Mouse (Mus musculus): ENCODE results near the gene Kcnq1. TPM values are rescaled to one million over a fixed set of nuclear protein-coding genes. Genes with fewer than 3 reads are reported as not detected.

Kcnq1 gene
- polyA plus RNA-seq, 1 experiment from 2014 or later = 17.8 TPM

DNA sequence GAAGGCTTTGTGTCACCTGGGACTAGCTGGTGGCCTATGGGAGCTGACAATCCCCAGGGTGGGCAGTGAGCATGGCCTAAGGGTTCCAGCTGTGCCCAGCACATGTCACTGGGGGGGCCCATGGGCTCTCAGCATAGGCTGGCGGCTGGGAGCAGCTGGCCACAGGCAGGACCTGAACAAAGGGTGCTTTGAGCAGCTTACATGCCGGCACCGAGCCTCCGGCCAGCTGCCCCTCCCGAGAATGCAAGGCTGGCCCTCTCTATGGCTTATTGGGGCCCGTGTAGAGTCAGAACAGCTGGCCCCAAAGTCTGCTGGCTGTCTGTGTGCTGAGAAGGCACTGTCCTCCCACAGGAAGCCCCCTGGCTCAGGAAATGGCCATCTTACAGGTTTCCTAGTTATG lies 68.5 kb downstream of the Kcnq1 start:
- DNase-seq (ENCODE audit: low spot score) = peak; percentile 27
- no peaks in the 10 kb centered on the region for H3K27me3 ChIP-seq (ENCODE audit: control insufficient read depth, insufficient read depth, low read length)
- H3K36me3 ChIP-seq (ENCODE audit: control insufficient read depth, insufficient read depth, low read length) = no peaks in the 10 kb centered on the region
- no peak overlapping the region for H3K4me2 ChIP-seq (replicated peaks; ENCODE audit: low read depth)
- no peak overlapping the region for H3K9ac ChIP-seq (ENCODE audit: low read length)
- H3K9me3 ChIP-seq (ENCODE audit: control insufficient read depth, low read length) = no peaks in the 10 kb centered on the region
- H3K27ac ChIP-seq (replicated peaks) = no peak overlapping the region; the same call in 1 of the 2 replicates
- 52% methylated on average over 6 of the region's 6 CpGs for WGBS
- H3K4me3 ChIP-seq (ENCODE audit: low read depth, low read length) = no peak overlapping the region
- ATAC-seq (ENCODE audit: low FRiP score, low TSS enrichment) = peak; percentile 43
- no peaks in the 10 kb centered on the region for H3K4me1 ChIP-seq (replicated peaks; ENCODE audit: control insufficient read depth, insufficient read depth)
- TF ChIP-seq CTCF (IDR thresholded peaks at IDR 0.05; ENCODE audit: low read depth) (no peak), EP300 (optimal IDR thresholded peaks at IDR 0.05) (no peak)

DNA sequence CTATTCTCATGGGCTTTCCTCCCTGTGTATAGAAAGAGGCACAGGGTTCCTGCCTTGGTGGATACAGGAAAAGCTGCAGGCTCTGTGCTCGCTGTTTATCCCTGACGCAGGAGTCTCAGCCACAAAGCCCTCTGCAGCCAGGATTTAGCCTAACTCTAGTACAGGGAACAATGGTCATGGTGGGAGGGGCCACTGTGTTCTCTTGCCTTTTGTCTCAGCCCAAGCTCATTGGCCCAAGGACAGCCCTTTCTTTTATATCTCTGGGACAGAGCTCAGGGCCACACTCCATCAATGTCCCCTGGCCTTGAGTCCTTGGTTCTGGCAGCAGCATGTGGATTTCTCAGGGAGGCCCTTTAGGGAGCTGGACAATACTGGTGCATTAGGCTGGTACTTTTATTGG lies 72.7 kb downstream of the Kcnq1 start:
- 60% methylated on average over 2 of the region's 2 CpGs for WGBS
- TF ChIP-seq CTCF (IDR thresholded peaks at IDR 0.05; ENCODE audit: low read depth) (no peak), EP300 (optimal IDR thresholded peaks at IDR 0.05) (no peak)

DNA sequence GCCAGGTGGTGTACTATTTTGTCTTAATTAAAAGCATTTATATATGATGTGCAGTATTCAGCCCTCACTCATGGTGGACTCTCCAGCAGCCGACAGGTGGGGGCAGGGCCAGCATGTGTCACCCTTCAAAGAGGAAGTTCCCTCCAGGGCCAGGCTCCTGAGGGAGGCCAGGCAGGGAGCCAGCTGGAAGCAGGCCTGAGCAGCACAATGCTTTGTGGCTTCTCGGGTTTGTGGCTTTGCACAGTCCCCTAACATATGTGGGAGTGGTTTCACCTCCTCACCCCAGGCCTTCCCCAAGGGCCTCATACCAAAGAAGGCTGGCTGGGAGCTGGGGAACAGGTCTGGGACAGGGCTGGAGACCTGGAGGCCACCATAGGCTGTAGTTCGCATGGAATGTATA lies 74.6 kb downstream of the Kcnq1 start:
- Histone ChIP-seq H3K27ac (replicated peaks) (peak overlapping the region; percentile 35; the same call in 1 of the 2 replicates), H3K9ac (ENCODE audit: low read length) (no peak overlapping the region), H3K36me3 (ENCODE audit: control insufficient read depth, insufficient read depth, low read length) (no peaks in the 10 kb centered on the region), H3K4me3 (ENCODE audit: low read depth, low read length) (no peak overlapping the region), H3K9me3 (ENCODE audit: control insufficient read depth, low read length) (no peaks in the 10 kb centered on the region), H3K4me2 (replicated peaks; ENCODE audit: low read depth) (no peak overlapping the region), H3K4me1 (replicated peaks; ENCODE audit: control insufficient read depth, insufficient read depth) (peaks cover 5% of the 10 kb centered on the region; the same call in 1 of the 2 replicates), H3K27me3 (ENCODE audit: control insufficient read depth, insufficient read depth, low read length) (no peaks in the 10 kb centered on the region)
- DNase-seq (ENCODE audit: low spot score) (peak; percentile 86), ATAC-seq (ENCODE audit: low FRiP score, low TSS enrichment) (peak; percentile 90)
- peak; percentile 25; the same call in 1 of the 2 replicates for TF ChIP-seq CTCF (IDR thresholded peaks at IDR 0.05; ENCODE audit: low read depth)
- no peak for TF ChIP-seq EP300 (optimal IDR thresholded peaks at IDR 0.05)
- WGBS = 18% methylated on average over 3 of the region's 3 CpGs

More for the DNA sequence above, 72.7 kb downstream of the Kcnq1 start:
- H3K4me1 ChIP-seq (replicated peaks; ENCODE audit: control insufficient read depth, insufficient read depth) = peaks cover 5% of the 10 kb centered on the region; the same call in 1 of the 2 replicates
- no peak for DNase-seq (ENCODE audit: low spot score)
- no peaks in the 10 kb centered on the region for H3K9me3 ChIP-seq (ENCODE audit: control insufficient read depth, low read length)
- no peak overlapping the region for H3K4me3 ChIP-seq (ENCODE audit: low read depth, low read length)
- H3K4me2 ChIP-seq (replicated peaks; ENCODE audit: low read depth) = no peak overlapping the region
- no peak overlapping the region for H3K9ac ChIP-seq (ENCODE audit: low read length)
- ATAC-seq (ENCODE audit: low FRiP score, low TSS enrichment) = no peak
- H3K27ac ChIP-seq (replicated peaks) = no peak overlapping the region
- H3K27me3 ChIP-seq (ENCODE audit: control insufficient read depth, insufficient read depth, low read length) = no peaks in the 10 kb centered on the region
- no peaks in the 10 kb centered on the region for H3K36me3 ChIP-seq (ENCODE audit: control insufficient read depth, insufficient read depth, low read length)

DNA sequence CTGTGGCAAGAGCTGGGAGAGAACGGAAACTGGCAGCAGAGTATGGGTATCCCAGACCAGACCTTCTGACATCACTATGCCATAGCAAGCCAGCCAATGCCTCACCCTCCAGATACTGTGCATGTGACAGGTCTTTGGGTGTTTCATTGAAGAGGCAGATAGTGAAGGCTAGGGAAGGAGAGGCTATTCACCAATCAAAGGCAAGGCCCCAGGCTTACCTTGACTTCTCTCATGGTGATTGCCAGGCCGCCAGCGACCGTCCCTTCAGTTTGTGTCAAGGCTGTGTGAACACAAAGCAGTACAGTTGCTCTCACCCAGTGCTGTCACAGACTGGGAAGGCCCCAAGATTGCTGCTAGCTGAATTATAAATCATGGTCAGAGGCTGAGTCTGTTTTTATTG lies 75.1 kb downstream of the Kcnq1 start:
- 98% methylated on average over 4 of the region's 4 CpGs for WGBS
- H3K9me3 ChIP-seq (ENCODE audit: control insufficient read depth, low read length) = no peaks in the 10 kb centered on the region
- H3K4me1 ChIP-seq (replicated peaks; ENCODE audit: control insufficient read depth, insufficient read depth) = peaks cover 5% of the 10 kb centered on the region; the same call in 1 of the 2 replicates
- no peaks in the 10 kb centered on the region for H3K36me3 ChIP-seq (ENCODE audit: control insufficient read depth, insufficient read depth, low read length)
- H3K9ac ChIP-seq (ENCODE audit: low read length) = no peak overlapping the region
- no peak overlapping the region for H3K4me2 ChIP-seq (replicated peaks; ENCODE audit: low read depth)
- H3K27me3 ChIP-seq (ENCODE audit: control insufficient read depth, insufficient read depth, low read length) = no peaks in the 10 kb centered on the region
- H3K4me3 ChIP-seq (ENCODE audit: low read depth, low read length) = no peak overlapping the region
- H3K27ac ChIP-seq (replicated peaks) = peak overlapping the region; percentile 35; the same call in 1 of the 2 replicates
- DNase-seq (ENCODE audit: low spot score) (no peak), ATAC-seq (ENCODE audit: low FRiP score, low TSS enrichment) (peak; percentile 19; the same call in 1 of the 2 replicates)
- no peak for TF ChIP-seq CTCF (IDR thresholded peaks at IDR 0.05; ENCODE audit: low read depth)
- TF ChIP-seq EP300 (optimal IDR thresholded peaks at IDR 0.05) = no peak

DNA sequence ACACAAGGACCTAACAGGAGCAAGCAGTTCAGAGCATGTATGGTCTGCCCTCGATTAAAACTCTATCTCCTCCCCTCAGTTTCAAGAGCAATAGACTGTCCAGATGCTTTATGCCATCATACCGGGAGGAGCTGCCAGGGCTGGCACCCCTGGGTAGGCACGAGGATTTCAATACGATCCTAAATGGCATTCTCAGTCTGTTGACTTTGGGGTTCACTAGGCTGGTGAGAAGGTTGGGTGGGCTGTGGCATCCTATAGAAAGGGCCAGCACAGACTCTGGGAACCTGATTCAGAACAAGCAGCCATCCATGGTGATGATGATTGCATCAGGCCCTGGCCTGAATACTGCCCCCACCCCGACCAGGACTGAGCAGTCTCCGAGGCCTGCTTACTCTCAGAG lies 79.3 kb downstream of the Kcnq1 start:
- ATAC-seq (ENCODE audit: low FRiP score, low TSS enrichment) = no peak
- TF ChIP-seq EP300 (optimal IDR thresholded peaks at IDR 0.05) (no peak), CTCF (IDR thresholded peaks at IDR 0.05; ENCODE audit: low read depth) (no peak)
- Histone ChIP-seq H3K4me1 (replicated peaks; ENCODE audit: control insufficient read depth, insufficient read depth) (peaks cover 4% of the 10 kb centered on the region; the same call in 1 of the 2 replicates), H3K4me3 (ENCODE audit: low read depth, low read length) (no peak overlapping the region), H3K27me3 (ENCODE audit: control insufficient read depth, insufficient read depth, low read length) (no peaks in the 10 kb centered on the region), H3K36me3 (ENCODE audit: control insufficient read depth, insufficient read depth, low read length) (no peaks in the 10 kb centered on the region), H3K9me3 (ENCODE audit: control insufficient read depth, low read length) (no peaks in the 10 kb centered on the region), H3K4me2 (replicated peaks; ENCODE audit: low read depth) (no peak overlapping the region), H3K9ac (ENCODE audit: low read length) (no peak overlapping the region), H3K27ac (replicated peaks) (no peak overlapping the region)
- no peak for DNase-seq (ENCODE audit: low spot score)
- WGBS = 61% methylated on average over 6 of the region's 6 CpGs

DNA sequence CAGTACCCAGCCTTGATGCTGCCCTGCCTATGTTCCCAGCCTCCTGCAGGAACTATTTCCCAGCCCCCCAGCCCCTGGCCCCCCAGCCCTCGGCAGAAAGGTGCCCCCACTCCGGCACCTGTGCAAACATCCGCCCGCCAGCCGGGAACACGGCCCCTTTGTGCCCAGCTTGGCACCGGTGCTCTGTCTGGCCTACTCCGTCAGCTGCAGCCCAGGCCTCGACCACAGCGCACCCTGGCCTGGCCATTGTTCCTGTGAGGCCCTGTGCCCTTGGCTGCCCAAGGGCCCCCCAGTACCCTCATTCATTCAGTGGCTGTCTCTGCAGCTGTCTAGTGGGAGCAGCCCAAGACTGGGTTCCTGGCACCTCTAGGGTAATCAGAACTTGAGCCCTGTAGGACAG lies 80.2 kb downstream of the Kcnq1 start:
- Histone ChIP-seq H3K36me3 (ENCODE audit: control insufficient read depth, insufficient read depth, low read length) (no peaks in the 10 kb centered on the region), H3K9ac (ENCODE audit: low read length) (no peak overlapping the region), H3K9me3 (ENCODE audit: control insufficient read depth, low read length) (no peaks in the 10 kb centered on the region), H3K27ac (replicated peaks) (no peak overlapping the region), H3K4me3 (ENCODE audit: low read depth, low read length) (no peak overlapping the region), H3K4me1 (replicated peaks; ENCODE audit: control insufficient read depth, insufficient read depth) (no peaks in the 10 kb centered on the region), H3K27me3 (ENCODE audit: control insufficient read depth, insufficient read depth, low read length) (no peaks in the 10 kb centered on the region), H3K4me2 (replicated peaks; ENCODE audit: low read depth) (no peak overlapping the region)
- 54% methylated on average over 10 of the region's 10 CpGs for WGBS
- no peak for TF ChIP-seq EP300 (optimal IDR thresholded peaks at IDR 0.05)
- no peak for TF ChIP-seq CTCF (IDR thresholded peaks at IDR 0.05; ENCODE audit: low read depth)
- ATAC-seq (ENCODE audit: low FRiP score, low TSS enrichment) (peak; percentile 27; the same call in 1 of the 2 replicates), DNase-seq (ENCODE audit: low spot score) (peak; percentile 48)
